Mouse (Mus musculus): ENCODE measurements around the gene Tsc1.

DNA sequence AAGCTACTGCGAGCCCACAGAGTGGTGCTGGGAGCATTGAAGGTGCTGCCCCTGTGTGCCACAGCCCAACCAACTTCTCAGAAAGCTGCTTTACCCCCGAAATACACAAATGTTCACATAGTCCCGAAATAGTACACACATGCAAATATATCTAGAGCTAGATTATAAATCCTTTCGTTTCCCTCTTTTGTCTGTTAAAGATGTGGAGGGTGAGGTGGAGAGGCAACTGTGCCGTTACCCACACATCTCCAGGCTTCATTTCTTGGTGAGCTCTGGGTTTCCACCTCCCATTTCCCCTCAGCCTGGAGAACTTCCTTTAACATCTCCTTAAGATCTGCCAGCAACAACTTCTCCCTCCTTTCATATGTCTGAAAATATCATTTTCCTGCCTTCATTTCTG lies 99.1 kb downstream of the Tsc1 start:
- TF ChIP-seq POLR2A (IDR thresholded peaks at IDR 0.05; ENCODE audit: control insufficient read depth in 1 of 2, insufficient read depth in 1 of 2, low read depth in 1 of 2, low read length in 2 of 2, poor library complexity in 1 of 2) (no peak), RAD21 (IDR thresholded peaks at IDR 0.05; ENCODE audit: low read depth, low read length) (no peak)

All from MEL (cell line).